Mouse (Mus musculus): ENCODE measurements around the gene Ptprg. TPM values are rescaled to one million over a fixed set of nuclear protein-coding genes. Genes with fewer than 3 reads are reported as not detected.
A peak's percentile ranks its signal among the peaks of the same experiment; 100 is the strongest.

Ptprg gene
- polyA plus RNA-seq, 1 experiment from 2014 or later = 38.7 TPM

DNA sequence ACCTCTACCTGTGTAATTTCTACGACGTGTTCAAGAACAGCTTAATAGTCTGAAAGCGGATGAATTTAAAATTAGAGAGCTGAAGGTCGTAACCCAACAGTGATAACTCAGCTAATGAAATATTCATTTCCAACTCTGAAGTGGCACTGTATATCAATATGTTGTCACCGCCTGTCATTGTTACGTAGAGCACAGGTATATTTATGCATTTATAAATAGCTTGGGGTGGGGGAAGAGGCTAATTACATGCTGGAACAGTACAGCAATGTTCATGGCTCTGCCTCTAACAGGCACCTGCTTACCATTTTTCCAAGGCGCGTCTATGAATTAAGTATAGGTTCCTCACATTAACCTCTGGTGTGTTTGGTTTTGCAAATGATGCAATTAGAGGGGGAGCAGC is 199.3 kb downstream of the Ptprg start:
- H3K9ac ChIP-seq (replicated peaks; ENCODE audit: low read length) = no peak overlapping the region
- H3K4me3 ChIP-seq (ENCODE audit: low read length) = no peak overlapping the region
- no peak overlapping the region for H3K27ac ChIP-seq (ENCODE audit: low read length)
- ATAC-seq (ENCODE audit: low FRiP score, low TSS enrichment) = no peak
- 0 out of 2 replicates have a peak, but pooled peaks cover 5% of the 10 kb centered on the region for H3K4me1 ChIP-seq (ENCODE audit: insufficient read depth, low read length)
- H3K27me3 ChIP-seq (ENCODE audit: insufficient read depth, low read length) = no peaks in the 10 kb centered on the region
- no peaks in the 10 kb centered on the region for H3K9me3 ChIP-seq (ENCODE audit: low read length)
- whole genome bisulfite sequencing = 69% methylated on average over 8 of the region's 8 CpGs
- no peak overlapping the region for H3K4me2 ChIP-seq (replicated peaks; ENCODE audit: low read depth, low read length)
- H3K36me3 ChIP-seq (ENCODE audit: insufficient read depth, low read length) = no peaks in the 10 kb centered on the region

DNA sequence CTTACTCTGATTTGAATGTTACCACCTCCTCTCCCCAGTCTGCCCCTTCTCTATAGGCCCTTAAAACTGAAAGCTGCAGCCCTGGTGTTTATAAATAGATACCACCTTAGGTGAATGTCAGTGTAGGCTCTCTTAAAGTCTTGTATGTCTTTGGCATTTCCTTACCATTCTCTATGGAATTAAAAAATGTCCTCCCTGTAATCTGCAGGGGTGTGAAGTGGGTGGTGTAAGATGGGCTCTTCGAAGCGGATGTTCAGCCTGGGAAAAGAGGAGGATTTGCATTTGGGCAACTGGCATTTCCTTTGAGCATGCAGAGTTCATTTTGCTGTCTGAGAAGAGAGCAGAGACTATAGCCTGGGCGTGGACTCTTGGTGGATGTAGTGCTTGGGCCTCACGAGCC is 201.3 kb downstream of the Ptprg start:
- WGBS = 85% methylated on average over 4 of the region's 4 CpGs
- Histone ChIP-seq H3K27ac (ENCODE audit: low read length) (no peak overlapping the region), H3K9ac (replicated peaks; ENCODE audit: low read length) (no peak overlapping the region), H3K4me3 (ENCODE audit: low read length) (no peak overlapping the region), H3K9me3 (ENCODE audit: low read length) (no peaks in the 10 kb centered on the region), H3K27me3 (ENCODE audit: insufficient read depth, low read length) (no peaks in the 10 kb centered on the region), H3K36me3 (ENCODE audit: insufficient read depth, low read length) (no peaks in the 10 kb centered on the region), H3K4me1 (ENCODE audit: insufficient read depth, low read length) (0 out of 2 replicates have a peak, but pooled peaks cover 5% of the 10 kb centered on the region), H3K4me2 (replicated peaks; ENCODE audit: low read depth, low read length) (no peak overlapping the region)
- no peak for ATAC-seq (ENCODE audit: low FRiP score, low TSS enrichment)

DNA sequence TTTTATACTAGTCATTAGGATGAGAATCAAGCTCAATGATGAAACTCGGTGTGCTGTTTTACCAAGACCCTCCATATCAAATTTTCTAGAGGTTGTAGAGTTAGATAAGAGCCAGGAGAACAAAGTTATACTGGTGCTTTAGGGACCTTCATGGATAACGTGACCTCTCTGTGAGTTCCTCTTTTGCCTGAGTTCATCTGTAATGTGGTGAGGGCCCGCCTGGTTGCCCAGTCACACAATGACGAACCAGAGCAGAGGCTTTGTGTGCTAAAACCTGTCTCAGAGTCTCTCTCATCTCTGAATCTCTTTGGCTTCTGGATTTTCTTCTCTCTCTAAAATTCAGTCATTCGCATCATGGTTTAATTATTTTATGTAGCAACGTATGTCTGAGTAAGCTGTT is 204.9 kb downstream of the Ptprg start:
- H3K27me3 ChIP-seq (ENCODE audit: insufficient read depth, low read length) = no peaks in the 10 kb centered on the region
- no peak overlapping the region for H3K9ac ChIP-seq (replicated peaks; ENCODE audit: low read length)
- H3K4me2 ChIP-seq (replicated peaks; ENCODE audit: low read depth, low read length) = no peak overlapping the region
- no peak for ATAC-seq (ENCODE audit: low FRiP score, low TSS enrichment)
- no peaks in the 10 kb centered on the region for H3K36me3 ChIP-seq (ENCODE audit: insufficient read depth, low read length)
- 88% methylated on average over 6 of the region's 6 CpGs for WGBS
- H3K27ac ChIP-seq (ENCODE audit: low read length) = no peak overlapping the region
- H3K4me1 ChIP-seq (ENCODE audit: insufficient read depth, low read length) = peaks cover 7% of the 10 kb centered on the region; the same call in 1 of the 2 replicates
- no peak overlapping the region for H3K4me3 ChIP-seq (ENCODE audit: low read length)
- H3K9me3 ChIP-seq (ENCODE audit: low read length) = no peaks in the 10 kb centered on the region

DNA sequence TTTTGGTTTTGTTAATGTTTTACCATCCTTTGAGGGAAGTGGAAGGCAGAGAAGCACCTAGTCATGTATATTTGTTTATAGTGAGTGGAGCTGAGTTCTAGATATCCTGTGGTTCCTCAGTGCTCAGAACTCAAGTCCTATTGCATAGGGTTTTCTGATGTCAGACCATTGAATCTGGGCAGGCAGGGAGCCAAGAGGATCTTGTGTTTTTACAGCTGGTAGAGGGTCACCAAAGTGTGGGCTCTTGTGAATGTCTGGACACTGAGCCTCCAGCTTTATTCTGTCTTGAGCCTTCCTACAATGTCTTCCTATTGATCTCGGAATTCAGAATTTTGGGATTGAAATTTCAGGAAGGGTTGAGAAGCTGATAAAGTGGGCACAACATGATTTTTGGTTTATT is 206.0 kb downstream of the Ptprg start:
- peaks cover 11% of the 10 kb centered on the region for H3K4me1 ChIP-seq (ENCODE audit: insufficient read depth, low read length)
- WGBS = 58% methylated on average over 1 of the region's 1 CpGs
- no peaks in the 10 kb centered on the region for H3K36me3 ChIP-seq (ENCODE audit: insufficient read depth, low read length)
- ATAC-seq (ENCODE audit: low FRiP score, low TSS enrichment) = no peak
- no peak overlapping the region for H3K4me3 ChIP-seq (ENCODE audit: low read length)
- no peaks in the 10 kb centered on the region for H3K9me3 ChIP-seq (ENCODE audit: low read length)
- no peak overlapping the region for H3K9ac ChIP-seq (replicated peaks; ENCODE audit: low read length)
- H3K27me3 ChIP-seq (ENCODE audit: insufficient read depth, low read length) = no peaks in the 10 kb centered on the region
- no peak overlapping the region for H3K4me2 ChIP-seq (replicated peaks; ENCODE audit: low read depth, low read length)
- H3K27ac ChIP-seq (ENCODE audit: low read length) = no peak overlapping the region

DNA sequence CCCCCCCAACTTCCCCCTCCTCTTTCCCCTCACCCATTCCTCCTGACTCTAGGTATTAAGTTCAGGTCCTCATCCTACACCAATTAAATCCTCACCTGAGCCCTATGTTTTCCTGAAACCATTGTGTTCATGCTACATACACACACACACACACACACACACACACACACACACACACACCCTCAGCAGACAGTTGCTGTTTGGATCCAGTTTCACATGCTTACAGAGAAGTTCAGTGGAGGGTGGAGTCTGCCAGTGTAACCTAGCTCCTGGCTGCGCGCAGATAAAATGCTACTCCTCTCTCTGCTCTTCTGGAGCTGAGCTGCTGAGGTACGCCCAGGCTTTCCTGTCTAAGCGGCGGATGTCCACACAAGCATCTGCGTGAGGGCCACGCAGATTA is 209.7 kb downstream of the Ptprg start:
- H3K9me3 ChIP-seq (ENCODE audit: low read length) = no peaks in the 10 kb centered on the region
- peaks cover 17% of the 10 kb centered on the region for H3K4me1 ChIP-seq (ENCODE audit: insufficient read depth, low read length)
- H3K4me3 ChIP-seq (ENCODE audit: low read length) = no peak overlapping the region
- H3K36me3 ChIP-seq (ENCODE audit: insufficient read depth, low read length) = no peaks in the 10 kb centered on the region
- 50% methylated on average over 7 of the region's 7 CpGs for WGBS
- H3K27ac ChIP-seq (ENCODE audit: low read length) = no peak overlapping the region
- no peak overlapping the region for H3K4me2 ChIP-seq (replicated peaks; ENCODE audit: low read depth, low read length)
- no peak overlapping the region for H3K9ac ChIP-seq (replicated peaks; ENCODE audit: low read length)
- no peaks in the 10 kb centered on the region for H3K27me3 ChIP-seq (ENCODE audit: insufficient read depth, low read length)
- peak; percentile 53; the same call in 1 of the 2 replicates for ATAC-seq (ENCODE audit: low FRiP score, low TSS enrichment)

DNA sequence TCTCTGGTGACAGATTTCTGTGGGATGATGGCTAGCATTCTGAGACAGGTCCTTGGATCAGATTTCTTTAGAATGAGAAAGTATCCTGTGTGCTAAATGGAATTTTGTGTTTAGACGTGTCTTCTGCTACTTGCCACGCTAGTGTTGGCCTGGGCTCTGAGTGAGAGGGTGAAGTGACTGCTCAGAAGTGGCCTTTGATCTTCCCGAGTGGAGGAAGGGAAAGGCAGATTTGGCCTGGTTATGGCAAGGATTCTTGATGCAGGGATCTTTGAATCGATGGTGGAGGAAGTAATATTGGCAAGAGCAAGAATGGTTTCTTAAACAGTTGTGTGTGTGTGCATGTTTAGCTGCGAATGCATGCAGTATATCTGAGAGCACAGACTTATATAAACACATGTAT is 219.4 kb downstream of the Ptprg start:
- peaks cover 20% of the 10 kb centered on the region for H3K4me1 ChIP-seq (ENCODE audit: insufficient read depth, low read length)
- H3K36me3 ChIP-seq (ENCODE audit: insufficient read depth, low read length) = no peaks in the 10 kb centered on the region
- no peak overlapping the region for H3K4me3 ChIP-seq (ENCODE audit: low read length)
- no peak overlapping the region for H3K27ac ChIP-seq (ENCODE audit: low read length)
- 66% methylated on average over 5 of the region's 5 CpGs for WGBS
- no peak overlapping the region for H3K9ac ChIP-seq (replicated peaks; ENCODE audit: low read length)
- no peaks in the 10 kb centered on the region for H3K27me3 ChIP-seq (ENCODE audit: insufficient read depth, low read length)
- H3K4me2 ChIP-seq (replicated peaks; ENCODE audit: low read depth, low read length) = no peak overlapping the region
- ATAC-seq (ENCODE audit: low FRiP score, low TSS enrichment) = no peak
- H3K9me3 ChIP-seq (ENCODE audit: low read length) = no peaks in the 10 kb centered on the region

DNA sequence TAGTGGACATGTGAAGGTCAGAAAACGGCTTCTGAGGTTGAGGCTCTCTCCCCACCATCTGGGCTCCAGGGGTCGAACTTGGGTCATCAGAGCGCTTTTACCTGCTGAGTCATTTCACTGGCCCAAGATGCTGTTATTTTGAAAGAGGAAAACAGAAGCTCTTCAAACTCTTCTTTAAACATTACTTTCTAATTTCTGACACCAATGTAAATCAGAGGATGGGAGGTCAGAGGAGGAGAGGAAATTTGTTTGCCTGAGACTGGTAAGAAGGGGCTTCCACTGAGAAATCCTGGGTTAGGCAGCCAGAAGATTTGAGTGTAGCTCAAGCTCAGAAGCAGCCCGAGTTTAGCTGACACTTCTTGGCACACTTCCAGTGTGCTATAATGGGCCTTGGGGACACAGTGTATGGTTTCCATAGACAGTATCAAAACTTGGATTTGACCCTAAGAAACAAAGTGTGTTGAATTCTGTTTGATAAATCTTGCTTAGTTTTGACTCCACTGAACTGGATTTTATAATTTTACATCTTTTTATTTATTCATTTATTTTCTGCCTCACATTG is 221.2 kb downstream of the Ptprg start:
- peaks cover 20% of the 10 kb centered on the region for H3K4me1 ChIP-seq (ENCODE audit: insufficient read depth, low read length)
- no peaks in the 10 kb centered on the region for H3K9me3 ChIP-seq (ENCODE audit: low read length)
- H3K9ac ChIP-seq (replicated peaks; ENCODE audit: low read length) = no peak overlapping the region
- H3K27ac ChIP-seq (ENCODE audit: low read length) = peak overlapping the region; percentile 20; the same call in 1 of the 2 replicates
- ATAC-seq (ENCODE audit: low FRiP score, low TSS enrichment) = no peak; the same call in 1 of the 2 replicates
- H3K27me3 ChIP-seq (ENCODE audit: insufficient read depth, low read length) = no peaks in the 10 kb centered on the region
- 30% methylated on average over 4 of the region's 4 CpGs for WGBS
- H3K4me3 ChIP-seq (ENCODE audit: low read length) = no peak overlapping the region
- H3K36me3 ChIP-seq (ENCODE audit: insufficient read depth, low read length) = no peaks in the 10 kb centered on the region
- no peak overlapping the region for H3K4me2 ChIP-seq (replicated peaks; ENCODE audit: low read depth, low read length)

DNA sequence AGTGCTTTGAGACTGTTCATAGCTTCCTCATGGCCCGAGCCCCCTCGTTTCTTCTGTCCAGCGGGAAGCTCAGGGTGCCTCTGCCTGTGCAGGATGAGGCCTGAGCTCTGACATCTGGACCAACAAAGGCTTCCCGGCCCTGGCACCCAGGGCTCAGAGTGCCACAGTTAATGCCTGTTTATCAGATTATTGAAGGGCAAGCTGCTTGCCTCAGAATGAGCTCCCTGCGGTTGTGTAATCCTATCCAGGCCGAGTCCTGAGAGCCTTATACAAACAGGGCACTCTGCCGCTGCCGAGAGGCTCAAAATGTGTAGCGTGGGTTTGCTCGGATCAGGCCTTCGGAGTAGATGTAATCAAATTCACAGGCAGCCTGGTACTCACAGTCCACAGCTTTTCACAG is 221.9 kb downstream of the Ptprg start:
- no peak overlapping the region for H3K4me3 ChIP-seq (ENCODE audit: low read length)
- no peak overlapping the region for H3K27ac ChIP-seq (ENCODE audit: low read length)
- WGBS = 20% methylated on average over 11 of the region's 11 CpGs
- H3K27me3 ChIP-seq (ENCODE audit: insufficient read depth, low read length) = no peaks in the 10 kb centered on the region
- peak; percentile 55; the same call in 1 of the 2 replicates for ATAC-seq (ENCODE audit: low FRiP score, low TSS enrichment)
- no peaks in the 10 kb centered on the region for H3K9me3 ChIP-seq (ENCODE audit: low read length)
- no peak overlapping the region for H3K4me2 ChIP-seq (replicated peaks; ENCODE audit: low read depth, low read length)
- H3K4me1 ChIP-seq (ENCODE audit: insufficient read depth, low read length) = peaks cover 20% of the 10 kb centered on the region
- H3K9ac ChIP-seq (replicated peaks; ENCODE audit: low read length) = 0 out of 2 replicates have a peak overlapping the region, but pooled peaks have one; percentile 14
- no peaks in the 10 kb centered on the region for H3K36me3 ChIP-seq (ENCODE audit: insufficient read depth, low read length)

DNA sequence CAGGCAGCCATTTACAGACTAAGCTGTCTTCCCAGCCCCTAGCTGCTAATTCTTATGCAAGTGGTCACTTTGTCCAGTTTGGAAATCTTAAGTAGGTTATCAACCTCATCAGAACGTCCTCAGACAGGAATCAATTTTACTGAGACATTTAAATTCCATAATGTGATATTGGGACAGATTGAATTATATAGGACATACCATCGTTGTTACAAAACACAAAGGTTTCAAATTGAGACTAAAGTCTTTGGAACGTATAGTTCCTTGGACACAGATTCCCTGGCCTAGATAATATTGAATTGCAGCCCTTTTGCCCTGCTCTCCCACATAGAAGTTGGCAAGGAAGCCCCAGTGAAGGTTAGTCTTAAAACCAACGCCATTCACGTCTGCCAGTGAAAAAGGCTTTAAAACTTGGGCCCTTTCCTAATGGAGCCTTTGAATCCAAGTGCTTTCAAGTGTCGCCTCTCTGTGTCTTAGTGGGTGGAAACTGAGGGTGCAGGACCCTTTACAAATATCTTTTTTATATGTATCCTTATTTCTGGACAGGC is 222.7 kb downstream of the Ptprg start:
- Histone ChIP-seq H3K4me1 (ENCODE audit: insufficient read depth, low read length) (peaks cover 20% of the 10 kb centered on the region), H3K9me3 (ENCODE audit: low read length) (no peaks in the 10 kb centered on the region), H3K27ac (ENCODE audit: low read length) (no peak overlapping the region), H3K27me3 (ENCODE audit: insufficient read depth, low read length) (no peaks in the 10 kb centered on the region), H3K4me2 (replicated peaks; ENCODE audit: low read depth, low read length) (no peak overlapping the region), H3K36me3 (ENCODE audit: insufficient read depth, low read length) (no peaks in the 10 kb centered on the region), H3K4me3 (ENCODE audit: low read length) (no peak overlapping the region), H3K9ac (replicated peaks; ENCODE audit: low read length) (no peak overlapping the region)
- no peak for ATAC-seq (ENCODE audit: low FRiP score, low TSS enrichment)
- WGBS = 72% methylated on average over 6 of the region's 6 CpGs

DNA sequence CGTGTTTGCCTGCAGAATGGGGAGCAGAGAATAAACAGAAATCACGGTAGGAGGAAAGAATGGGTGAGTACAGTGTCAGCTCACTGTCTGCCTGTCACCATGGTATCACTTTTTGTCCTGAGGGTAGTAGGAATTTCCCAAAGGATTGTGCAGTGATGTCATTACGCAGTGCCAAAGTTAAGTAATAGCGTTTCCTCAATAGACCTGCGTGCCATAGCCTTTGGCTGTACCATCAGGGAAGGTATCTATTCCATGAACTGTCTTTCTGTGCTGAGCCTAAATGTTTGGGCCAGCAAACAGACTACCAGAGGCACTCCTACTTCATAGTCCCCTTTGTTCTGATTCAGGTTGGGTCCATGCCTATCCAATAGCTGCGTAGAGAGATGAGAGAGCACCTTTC is 223.2 kb downstream of the Ptprg start:
- Histone ChIP-seq H3K36me3 (ENCODE audit: insufficient read depth, low read length) (no peaks in the 10 kb centered on the region), H3K4me1 (ENCODE audit: insufficient read depth, low read length) (peaks cover 20% of the 10 kb centered on the region), H3K9ac (replicated peaks; ENCODE audit: low read length) (no peak overlapping the region), H3K9me3 (ENCODE audit: low read length) (no peaks in the 10 kb centered on the region), H3K27ac (ENCODE audit: low read length) (no peak overlapping the region), H3K27me3 (ENCODE audit: insufficient read depth, low read length) (no peaks in the 10 kb centered on the region), H3K4me2 (replicated peaks; ENCODE audit: low read depth, low read length) (no peak overlapping the region), H3K4me3 (ENCODE audit: low read length) (no peak overlapping the region)
- ATAC-seq (ENCODE audit: low FRiP score, low TSS enrichment) = no peak
- 92% methylated on average over 6 of the region's 6 CpGs for WGBS
